Mouse (Mus musculus): ENCODE data around the gene Gpr183. TPM values are rescaled to one million over a fixed set of nuclear protein-coding genes. Genes with fewer than 3 reads are reported as not detected.

Gpr183 gene
- polyA plus RNA-seq, 1 experiment = 0.06 TPM

DNA sequence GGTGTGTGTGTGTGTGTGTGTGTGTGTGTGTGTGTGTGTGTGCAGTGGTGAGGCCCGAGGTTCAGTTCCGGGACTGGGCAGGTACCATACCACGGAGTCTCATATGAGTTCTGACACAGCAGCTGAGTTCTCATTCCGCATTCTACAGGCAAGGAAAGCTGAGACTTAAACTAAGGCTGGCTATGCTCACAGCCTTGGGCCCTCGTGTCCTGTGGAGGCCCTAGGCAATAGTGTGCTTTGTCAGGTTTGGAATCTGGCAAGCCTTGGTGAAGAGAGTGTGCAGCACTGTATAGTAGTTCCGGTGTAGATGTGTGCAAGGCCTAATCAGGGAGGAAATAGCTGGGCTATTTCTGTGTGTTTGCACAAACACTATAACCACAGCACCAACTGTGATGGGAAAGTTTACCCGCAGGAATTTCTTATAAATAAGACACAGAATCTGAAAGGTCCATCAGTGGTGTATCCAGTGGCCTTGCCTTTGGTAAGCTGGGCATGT lies 61.6 kb downstream of the Gpr183 start:
- Histone ChIP-seq H3ac (ENCODE audit: control insufficient read depth, insufficient read length, low read depth) (no peak overlapping the region), H3K79me2 (ENCODE audit: control insufficient read depth, insufficient read depth) (peaks cover 54% of the 10 kb centered on the region), H3K36me3 (ENCODE audit: control insufficient read depth, insufficient read depth) (peaks cover 11% of the 10 kb centered on the region), H3K27me3 (ENCODE audit: control insufficient read depth, insufficient read depth, insufficient read length) (no peaks in the 10 kb centered on the region), H3K79me3 (ENCODE audit: low read depth) (peaks cover 6% of the 10 kb centered on the region), H3K4me3 (ENCODE audit: insufficient read depth, poor library complexity, severe bottlenecking) (no peak overlapping the region)
- TF ChIP-seq USF1 (IDR thresholded peaks at IDR 0.05; ENCODE audit: low read depth) (no peak), FOSL1 (IDR thresholded peaks at IDR 0.05; ENCODE audit: insufficient read depth, low read length, poor library complexity, severe bottlenecking) (no peak), MYOD1 (IDR thresholded peaks at IDR 0.05; ENCODE audit: control insufficient read depth, insufficient read length, low read depth) (no peak), MAX (IDR thresholded peaks at IDR 0.05) (no peak), MYOG (IDR thresholded peaks at IDR 0.05; ENCODE audit: control insufficient read depth, extremely low read depth, insufficient read length) (no peak), CEBPB (IDR thresholded peaks at IDR 0.05; ENCODE audit: low read depth) (no peak), CTCF (IDR thresholded peaks at IDR 0.05; ENCODE audit: control insufficient read depth, insufficient read depth, insufficient read length) (no peak)

Other genes with a start within 250 kb of the Gpr183 start
- gene Dock9, start 167.4 kb downstream of the Gpr183 start, polyA plus RNA-seq (2012; fragmentation: generic; extraction: Trizol) = 2.7 TPM
- gene Ubac2, start 86.6 kb downstream of the Gpr183 start, polyA plus RNA-seq (2012; fragmentation: generic; extraction: Trizol) = 37.8 TPM
- gene Gpr18, start 49.4 kb downstream of the Gpr183 start, polyA plus RNA-seq (2012; fragmentation: generic; extraction: Trizol) = 0.07 TPM
- gene Timm8a2, start 69.5 kb upstream of the Gpr183 start, polyA plus RNA-seq (2012; fragmentation: generic; extraction: Trizol) = not detected
- gene Tm9sf2, start 141.8 kb upstream of the Gpr183 start, polyA plus RNA-seq (2012; fragmentation: generic; extraction: Trizol) = 44.6 TPM
- 5.2 TPM for gene Clybl, start 216.5 kb upstream of the Gpr183 start, polyA plus RNA-seq (2012; fragmentation: generic; extraction: Trizol)

Data from C2C12 (cell line).